8 mouse cellular contexts compared by ENCODE assay signal in genomic region chr2:119108554-119108953, GRCm38 (mm10). TPM values are rescaled to one million over a fixed set of nuclear protein-coding genes. Genes with fewer than 3 reads are reported as not detected.
DNase-seq lines count a peak whose midpoint lies in the region; ATAC-seq and TF ChIP-seq lines count a peak whose summit lies in the region.

No protein-coding gene starts in this region.

- WGBS in limb, embryonic 14.5 days: 57% methylated on average over 4 of the region's 4 CpGs
- 73% methylated on average over 4 of the region's 4 CpGs for WGBS in midbrain, embryonic 11.5 days
- 63% methylated on average over 4 of the region's 4 CpGs for WGBS in hindbrain, embryonic 13.5 days

- no peak overlapping the region for H3K4me2 ChIP-seq in limb, embryonic 14.5 days (replicated peaks; ENCODE audit: low read depth, low read length, severe bottlenecking)
- H3K4me2 ChIP-seq in midbrain, embryonic 11.5 days: no peak overlapping the region
- H3K4me2 ChIP-seq in hindbrain, embryonic 13.5 days: no peak overlapping the region

- no peaks in the 10 kb centered on the region for H3K27me3 ChIP-seq in limb, embryonic 14.5 days (ENCODE audit: control insufficient read depth, insufficient read depth, low read length)
- H3K27me3 ChIP-seq in midbrain, embryonic 11.5 days (ENCODE audit: control insufficient read depth, insufficient read depth, low read length): no peaks in the 10 kb centered on the region
- no peaks in the 10 kb centered on the region for H3K27me3 ChIP-seq in hindbrain, embryonic 13.5 days

- H3K36me3 ChIP-seq in limb, embryonic 14.5 days (ENCODE audit: control insufficient read depth, insufficient read depth, low read length): peaks cover 15% of the 10 kb centered on the region
- H3K36me3 ChIP-seq in midbrain, embryonic 11.5 days (ENCODE audit: control insufficient read depth, insufficient read depth, low read length): 0 out of 2 replicates have a peak, but pooled peaks cover 4% of the 10 kb centered on the region
- H3K36me3 ChIP-seq in hindbrain, embryonic 13.5 days: 0 out of 2 replicates have a peak, but pooled peaks cover 2% of the 10 kb centered on the region

- no peak overlapping the region for H3K9ac ChIP-seq in limb, embryonic 14.5 days (ENCODE audit: low read depth, low read length, severe bottlenecking)
- no peak overlapping the region for H3K9ac ChIP-seq in midbrain, embryonic 11.5 days (ENCODE audit: low read length)
- no peak overlapping the region for H3K9ac ChIP-seq in hindbrain, embryonic 13.5 days

- H3K27ac ChIP-seq in limb, embryonic 14.5 days (replicated peaks; ENCODE audit: low read depth, low read length): no peak overlapping the region
- H3K27ac ChIP-seq in midbrain, embryonic 11.5 days (ENCODE audit: low read depth, low read length): no peak overlapping the region
- H3K27ac ChIP-seq in hindbrain, embryonic 13.5 days: no peak overlapping the region

- no peak for ATAC-seq in limb, embryonic 14.5 days (ENCODE audit: low FRiP score, low read depth)
- no peak for ATAC-seq in midbrain, embryonic 11.5 days (ENCODE audit: low FRiP score)
- no peak for ATAC-seq in hindbrain, embryonic 13.5 days (ENCODE audit: low FRiP score)

- TF ChIP-seq POLR2A in limb, embryonic 14.5 days (IDR thresholded peaks at IDR 0.05; ENCODE audit: borderline replicate concordance, extremely low read depth, insufficient read depth, insufficient read length): no peak

- peak; percentile 12 for DNase-seq in urinary bladder, postnatal 25 days (ENCODE audit: low spot score)
- DNase-seq in urinary bladder, postnatal 4 days (ENCODE audit: low spot score in 2 of 2): no peak
- peak; percentile 61 for DNase-seq in embryo, embryonic 11 days
- DNase-seq in limb, embryonic 14.5 days (ENCODE audit: low spot score): peak; percentile 67
- peak; percentile 63 for DNase-seq in yolk sac, embryonic 10.5 days (ENCODE audit: low spot score)
- no peak for DNase-seq in midbrain, embryonic 11.5 days (ENCODE audit: low spot score, missing footprints)
- DNase-seq in cerebellum, adult 8-10 months: no peak

- no peaks in the 10 kb centered on the region for H3K9me3 ChIP-seq in limb, embryonic 14.5 days (ENCODE audit: control insufficient read depth, low read length)
- no peaks in the 10 kb centered on the region for H3K9me3 ChIP-seq in midbrain, embryonic 11.5 days (ENCODE audit: control insufficient read depth, low read length)
- no peaks in the 10 kb centered on the region for H3K9me3 ChIP-seq in hindbrain, embryonic 13.5 days

- peaks cover 4% of the 10 kb centered on the region for H3K4me1 ChIP-seq in limb, embryonic 14.5 days (ENCODE audit: control insufficient read depth, insufficient read depth, low read length)
- peaks cover 5% of the 10 kb centered on the region; the same call in 1 of the 2 replicates for H3K4me1 ChIP-seq in midbrain, embryonic 11.5 days (ENCODE audit: control insufficient read depth, insufficient read depth, low read length)
- peaks cover 12% of the 10 kb centered on the region for H3K4me1 ChIP-seq in hindbrain, embryonic 13.5 days (replicated peaks)

- H3K4me3 ChIP-seq in limb, embryonic 14.5 days (replicated peaks; ENCODE audit: low read length): no peak overlapping the region
- no peak overlapping the region for H3K4me3 ChIP-seq in midbrain, embryonic 11.5 days (ENCODE audit: low read depth, low read length)
- no peak overlapping the region for H3K4me3 ChIP-seq in hindbrain, embryonic 13.5 days

RNA-seq across cellular contexts. Expression of gene Rad51, which starts 4.0 kb away (rescaled TPM):
- polyA plus RNA-seq in limb, embryonic 14.5 days (2012; rRNA removed): 37.6 and 38.6 TPM in 2 replicates
- 41.5 and 44.7 TPM in 2 replicates for polyA plus RNA-seq in limb, embryonic 14.5 days (2014; fragmentation: Nextera tagmentation; extraction: Ambion mirVana)
- 74.6 and 76.9 TPM in 2 replicates for polyA plus RNA-seq in midbrain, embryonic 11.5 days (2014; fragmentation: Nextera tagmentation; extraction: Ambion mirVana)
- 12.6 and 12.8 TPM in 2 replicates for polyA plus RNA-seq in hindbrain, embryonic 13.5 days (2015; fragmentation: Nextera tagmentation; extraction: Ambion mirVana)

RNA-seq across cellular contexts. Expression of gene Rmdn3, which starts 48.3 kb away (rescaled TPM):
- polyA plus RNA-seq in limb, embryonic 14.5 days (2012; rRNA removed): 25.4 and 27.4 TPM in 2 replicates
- polyA plus RNA-seq in limb, embryonic 14.5 days (2014; fragmentation: Nextera tagmentation; extraction: Ambion mirVana): 38.9 and 40.7 TPM in 2 replicates
- 41.1 and 46.7 TPM in 2 replicates for polyA plus RNA-seq in midbrain, embryonic 11.5 days (2014; fragmentation: Nextera tagmentation; extraction: Ambion mirVana)
- 44.3 and 47.3 TPM in 2 replicates for polyA plus RNA-seq in hindbrain, embryonic 13.5 days (2015; fragmentation: Nextera tagmentation; extraction: Ambion mirVana)

RNA-seq across cellular contexts. Expression of gene Gchfr, which starts 59.0 kb away (rescaled TPM):
- 5.6 and 6.2 TPM in 2 replicates for polyA plus RNA-seq in limb, embryonic 14.5 days (2012; rRNA removed)
- 14.8 and 20.9 TPM in 2 replicates for polyA plus RNA-seq in limb, embryonic 14.5 days (2014; fragmentation: Nextera tagmentation; extraction: Ambion mirVana)
- 1.5 and 2.5 TPM in 2 replicates for polyA plus RNA-seq in midbrain, embryonic 11.5 days (2014; fragmentation: Nextera tagmentation; extraction: Ambion mirVana)
- polyA plus RNA-seq in hindbrain, embryonic 13.5 days (2015; fragmentation: Nextera tagmentation; extraction: Ambion mirVana): 9.3 and 14.7 TPM in 2 replicates

Comparison
In these comparisons a context has a peak if more than half of its experiments do, and no peak if none do; other contexts are left out.
1. DNase-seq: peak in urinary bladder, postnatal 25 days (single experiment), embryo, embryonic 11 days (single experiment), limb, embryonic 14.5 days (single experiment) and yolk sac, embryonic 10.5 days (single experiment); none in urinary bladder, postnatal 4 days (0 of 2), midbrain, embryonic 11.5 days (single experiment) and cerebellum, adult 8-10 months (single experiment).